Mouse (Mus musculus) lung, embryonic 15.5 days (tissue): ENCODE measurements around the gene S1pr3. TPM values are rescaled to one million over a fixed set of nuclear protein-coding genes. Genes with fewer than 3 reads are reported as not detected.
A peak's percentile ranks its signal among the peaks of the same experiment; 100 is the strongest.

Experiments used
- ATAC-seq: fragments of 200-750 bp; cut with Nextera tagmentation; 2 replicates; pipeline ENCODE4 v1.8.0; 2017; ENCODE audit warnings: moderate number of reproducible peaks, borderline replicate concordance; ENCODE audit not compliant: low FRiP score, low TSS enrichment; ENCODE audit errors: extremely low read depth
- H3K27ac ChIP-seq: fragments of 300-500 bp; sonication (generic); 2 replicates; pipeline ENCODE4 v1.5.1; 2015; ENCODE audit warnings: moderate library complexity, mild to moderate bottlenecking, inconsistent platforms
- H3K27me3 ChIP-seq: fragments of 300-500 bp; sonication (generic); 2 replicates; pipeline ENCODE4 v1.6.1; 2015; ENCODE audit warnings: inconsistent platforms
- H3K36me3 ChIP-seq: fragments of 300-500 bp; sonication (generic); 2 replicates; pipeline ENCODE4 v1.6.1; 2015; ENCODE audit warnings: inconsistent platforms
- H3K4me1 ChIP-seq: fragments of 300-500 bp; sonication (generic); 2 replicates; pipeline ENCODE4 v1.6.1; 2015; ENCODE audit warnings: inconsistent platforms
- H3K4me2 ChIP-seq: fragments of 300-500 bp; sonication (generic); 2 replicates; pipeline ENCODE4 v1.6.1; 2015; ENCODE audit warnings: inconsistent platforms, mild to moderate bottlenecking, moderate library complexity
- H3K4me3 ChIP-seq: fragments of 300-500 bp; sonication (generic); 2 replicates; pipeline ENCODE4 v1.5.1; 2015; ENCODE audit warnings: mild to moderate bottlenecking, inconsistent platforms
- H3K9ac ChIP-seq: fragments of 300-500 bp; sonication (generic); 2 replicates; pipeline ENCODE4 v1.6.1; 2015; ENCODE audit warnings: inconsistent platforms
- H3K9me3 ChIP-seq: fragments of 300-500 bp; sonication (generic); 2 replicates; pipeline ENCODE4 v1.6.1; 2016; ENCODE audit warnings: inconsistent platforms
- WGBS: fragments of 180-500 bp; shearing (Covaris S2); methylation state at CpG from one replicate; pipeline ENCODE4 v1.1.7; 2015; 5-methylcytosine and 5-hydroxymethylcytosine counted together
- polyA plus RNA-seq: library from polyadenylated mRNA; unstranded; fragments of >200 nt; fragmentation: Nextera tagmentation; extraction: Ambion mirVana; gene quantifications from 2 replicates; pipeline ENCODE4 v1.2.1, GENCODE M21; 2015

The S1pr3 gene
- polyA plus RNA-seq, 1 experiment from 2014 or later = 115 TPM

DNA sequence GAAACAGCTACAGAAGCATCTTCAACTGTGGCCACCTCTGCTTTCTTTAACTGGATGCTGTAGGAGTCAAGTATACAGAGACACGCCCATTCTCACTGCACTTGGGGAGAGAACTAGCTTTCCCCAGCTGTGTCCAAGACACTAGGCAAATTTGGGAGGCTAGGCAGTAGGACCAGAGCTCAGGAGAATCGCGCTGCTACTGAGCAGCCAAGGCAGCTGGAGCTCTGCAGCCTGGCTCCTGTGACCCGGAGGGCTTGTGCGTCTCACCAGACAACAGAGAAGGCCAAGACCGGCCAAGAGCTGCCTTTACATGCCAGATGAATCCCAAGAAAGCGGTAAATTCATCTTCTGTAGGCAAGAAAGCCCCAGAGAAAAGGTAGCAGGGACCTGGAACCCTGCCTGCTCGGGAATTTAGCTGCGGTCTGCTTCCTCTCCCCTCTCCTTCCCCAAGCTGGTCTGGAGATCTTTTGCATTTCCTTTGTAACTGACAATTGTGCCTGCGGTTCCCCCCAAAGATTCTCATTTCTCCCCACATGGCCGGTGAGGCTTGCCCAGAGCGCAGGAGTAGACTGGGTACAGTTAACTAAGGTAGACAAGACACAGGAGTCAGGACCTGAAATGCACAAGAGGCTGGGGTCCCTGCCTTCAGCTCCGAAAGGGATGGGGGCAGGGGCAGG, 760 bp upstream of the S1pr3 start:
- Histone ChIP-seq H3K27ac (peak overlapping the region; percentile 68), H3K36me3 (no peaks in the 10 kb centered on the region), H3K4me1 (peaks cover 20% of the 10 kb centered on the region), H3K27me3 (0 out of 2 replicates have a peak, but pooled peaks cover 7% of the 10 kb centered on the region), H3K9ac (peak overlapping the region; percentile 70), H3K4me3 (peak overlapping the region; percentile 61), H3K4me2 (peak overlapping the region; percentile 70), H3K9me3 (no peaks in the 10 kb centered on the region)
- no peak for ATAC-seq
- 28% methylated on average over 13 of the region's 13 CpGs for WGBS

DNA sequence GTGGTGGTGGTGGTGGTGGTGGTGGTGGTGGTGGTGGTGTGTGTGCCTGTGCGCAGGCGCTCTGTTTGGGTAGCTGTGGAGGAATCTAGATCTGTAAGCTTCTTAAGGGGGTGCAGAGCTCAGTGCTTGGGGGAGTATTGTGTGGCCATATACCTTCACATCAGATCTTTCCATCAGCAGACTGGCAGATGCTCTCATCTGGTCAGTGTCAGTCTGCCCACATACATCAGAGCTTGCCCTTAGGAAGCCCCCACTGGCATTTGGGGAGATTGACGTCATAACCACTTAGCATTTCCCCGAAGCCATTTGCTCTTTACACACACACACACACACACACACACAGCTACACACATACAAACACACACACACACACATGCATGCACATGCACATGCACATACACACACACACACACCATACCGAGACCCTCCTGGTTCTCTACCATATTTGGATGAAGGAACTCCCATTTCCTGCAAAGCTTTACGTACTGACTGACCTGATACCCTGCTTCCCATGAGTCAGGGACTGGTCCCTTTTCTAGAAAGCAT, 1.6 kb downstream of the S1pr3 start:
- peak overlapping the region; percentile 61 for H3K4me3 ChIP-seq
- peaks cover 26% of the 10 kb centered on the region for H3K4me1 ChIP-seq
- H3K27ac ChIP-seq = peak overlapping the region; percentile 86
- peak overlapping the region; percentile 53 for H3K9ac ChIP-seq
- no peaks in the 10 kb centered on the region for H3K9me3 ChIP-seq
- no peak for ATAC-seq
- H3K27me3 ChIP-seq = 0 out of 2 replicates have a peak, but pooled peaks cover 7% of the 10 kb centered on the region
- H3K4me2 ChIP-seq = peak overlapping the region; percentile 70
- peaks cover 6% of the 10 kb centered on the region for H3K36me3 ChIP-seq
- 29% methylated on average over 6 of the region's 6 CpGs for WGBS

DNA sequence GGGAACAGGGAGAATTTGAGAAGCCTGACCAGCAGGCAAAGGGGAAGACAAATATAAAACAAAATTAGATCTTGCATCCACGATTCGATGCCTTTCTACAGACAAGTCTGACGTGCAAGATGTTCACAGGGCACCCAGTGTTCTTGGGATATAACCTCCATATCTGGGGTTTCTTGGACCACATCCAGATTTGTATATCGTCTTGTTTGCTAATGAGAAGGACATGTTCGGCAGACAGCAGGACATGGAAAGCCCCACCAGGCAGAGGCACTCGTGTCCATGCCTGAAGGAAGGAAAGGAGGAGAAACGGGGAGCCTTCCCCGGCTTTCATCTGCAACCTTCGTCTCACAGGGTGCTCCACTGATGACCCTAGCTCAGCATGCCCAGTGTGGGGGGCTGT, 2.8 kb downstream of the S1pr3 start:
- ATAC-seq = no peak
- Histone ChIP-seq H3K9ac (peak overlapping the region; percentile 53), H3K27me3 (0 out of 2 replicates have a peak, but pooled peaks cover 7% of the 10 kb centered on the region), H3K9me3 (no peaks in the 10 kb centered on the region), H3K4me2 (peak overlapping the region; percentile 70), H3K4me1 (peaks cover 34% of the 10 kb centered on the region), H3K4me3 (peak overlapping the region; percentile 61), H3K27ac (peak overlapping the region; percentile 86), H3K36me3 (peaks cover 15% of the 10 kb centered on the region)
- WGBS = 37% methylated on average over 9 of the region's 9 CpGs

DNA sequence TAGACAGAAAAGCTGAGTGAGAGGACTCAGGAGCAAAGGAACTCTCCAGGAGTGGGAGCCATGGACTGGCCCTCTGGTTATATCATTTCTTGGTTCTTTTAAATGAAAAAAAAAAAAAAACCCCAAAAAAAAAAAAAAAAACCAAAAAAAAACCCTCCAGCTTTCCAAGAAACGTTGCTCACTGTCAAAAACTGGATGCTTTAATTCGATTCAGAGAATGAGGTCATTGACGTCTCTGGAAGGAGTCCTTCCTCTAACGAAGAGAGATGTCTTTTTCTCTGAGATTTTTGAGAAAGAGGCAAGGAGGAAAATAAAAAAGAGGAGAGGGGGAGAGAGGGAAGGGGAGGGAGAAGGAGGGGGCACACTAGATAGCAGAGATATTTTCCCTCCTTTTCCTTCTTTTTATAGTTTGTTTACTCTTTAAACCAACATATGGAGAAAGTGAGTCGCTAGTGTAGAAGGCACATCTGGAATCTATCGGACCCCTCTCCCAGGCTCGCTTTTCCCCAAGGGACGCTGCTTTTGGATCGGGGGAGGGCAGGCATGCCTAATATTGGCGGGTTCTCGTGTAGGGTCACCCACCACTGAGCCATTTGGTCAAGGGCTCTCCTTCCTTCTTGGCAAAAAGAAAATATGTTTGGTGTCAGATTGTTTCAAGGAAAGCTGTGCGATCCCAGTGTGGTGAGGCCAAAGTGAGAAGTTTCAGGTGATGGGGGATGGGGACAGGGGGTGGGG, 3.4 kb downstream of the S1pr3 start:
- peaks cover 40% of the 10 kb centered on the region for H3K4me1 ChIP-seq
- peak overlapping the region; percentile 53 for H3K9ac ChIP-seq
- no peak for ATAC-seq
- 25% methylated on average over 12 of the region's 12 CpGs for whole genome bisulfite sequencing
- H3K36me3 ChIP-seq = peaks cover 15% of the 10 kb centered on the region
- peak overlapping the region; percentile 86 for H3K27ac ChIP-seq
- 0 out of 2 replicates have a peak, but pooled peaks cover 7% of the 10 kb centered on the region for H3K27me3 ChIP-seq
- peak overlapping the region; percentile 61 for H3K4me3 ChIP-seq
- H3K9me3 ChIP-seq = no peaks in the 10 kb centered on the region
- peak overlapping the region; percentile 70 for H3K4me2 ChIP-seq

DNA sequence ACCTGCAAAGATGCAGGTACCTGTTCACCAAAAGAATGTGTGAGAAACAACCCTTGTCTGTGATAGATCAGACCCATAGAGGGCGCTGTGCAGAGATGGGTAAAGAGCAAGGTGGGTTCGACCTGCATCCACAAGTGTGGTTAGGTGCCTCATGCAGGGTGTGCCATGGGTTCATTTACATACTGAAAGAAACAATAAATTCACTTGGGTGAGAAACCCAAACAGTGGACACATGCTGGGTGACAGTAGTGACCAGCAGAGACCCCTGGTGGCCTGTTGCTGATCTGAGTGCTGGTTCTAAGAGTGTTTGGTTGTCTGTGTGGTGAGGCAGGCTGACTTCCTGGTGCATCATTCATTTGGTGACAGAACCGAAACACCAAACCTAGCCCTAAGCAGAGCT, 5.0 kb downstream of the S1pr3 start:
- WGBS = 53% methylated on average over 3 of the region's 3 CpGs
- Histone ChIP-seq H3K27me3 (no peaks in the 10 kb centered on the region), H3K4me1 (peaks cover 43% of the 10 kb centered on the region), H3K27ac (no peak overlapping the region), H3K9ac (no peak overlapping the region), H3K4me2 (peak overlapping the region; percentile 70), H3K9me3 (no peaks in the 10 kb centered on the region), H3K36me3 (peaks cover 15% of the 10 kb centered on the region), H3K4me3 (no peak overlapping the region)
- no peak for ATAC-seq

DNA sequence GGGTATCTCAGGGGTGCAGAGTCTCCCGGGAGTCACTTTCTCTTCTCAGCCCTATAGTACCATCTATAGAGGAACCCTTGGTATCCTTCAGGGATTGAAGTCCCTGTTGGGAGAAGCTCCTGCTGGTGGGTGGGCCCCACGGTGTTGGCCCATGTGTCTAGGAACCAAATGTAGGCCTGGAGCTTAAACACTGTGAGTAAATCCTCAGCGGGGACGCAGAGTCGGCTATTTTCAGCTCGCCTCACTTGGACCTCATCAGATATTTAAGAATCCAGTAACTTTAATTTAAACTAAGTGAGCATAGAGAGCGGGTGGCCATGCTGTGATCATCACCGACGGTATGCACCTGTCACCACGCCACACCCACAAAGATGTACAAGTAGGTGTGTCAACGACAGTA, 8.3 kb downstream of the S1pr3 start:
- no peak overlapping the region for H3K9ac ChIP-seq
- H3K4me3 ChIP-seq = no peak overlapping the region
- no peaks in the 10 kb centered on the region for H3K9me3 ChIP-seq
- peaks cover 43% of the 10 kb centered on the region for H3K36me3 ChIP-seq
- no peak for ATAC-seq
- no peak overlapping the region for H3K27ac ChIP-seq
- no peak overlapping the region for H3K4me2 ChIP-seq
- WGBS = 59% methylated on average over 11 of the region's 11 CpGs
- no peaks in the 10 kb centered on the region for H3K27me3 ChIP-seq
- peaks cover 43% of the 10 kb centered on the region for H3K4me1 ChIP-seq

DNA sequence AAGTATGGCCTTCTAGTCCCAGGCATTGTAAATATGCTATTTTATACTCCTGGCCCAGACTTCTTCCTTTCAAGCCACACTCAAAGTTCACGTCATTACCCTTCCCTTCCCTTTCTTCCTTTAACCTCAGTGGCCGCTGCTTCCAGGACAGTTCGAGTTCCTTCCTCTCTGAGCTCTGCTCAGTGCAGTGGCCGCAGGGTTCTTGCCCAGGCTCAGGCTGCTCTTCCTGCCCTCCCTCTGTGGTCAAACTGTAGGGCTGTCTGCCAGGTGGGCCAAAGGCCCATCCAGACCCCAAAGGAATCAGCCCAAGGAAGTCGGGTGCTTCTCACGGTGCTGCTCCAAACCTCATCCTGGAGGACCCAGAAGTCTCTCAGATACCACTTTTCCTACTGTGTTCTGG, 9.4 kb downstream of the S1pr3 start:
- Histone ChIP-seq H3K27ac (peak overlapping the region; percentile 48), H3K4me3 (no peak overlapping the region), H3K4me1 (peaks cover 38% of the 10 kb centered on the region), H3K9ac (peak overlapping the region; percentile 25), H3K36me3 (peaks cover 47% of the 10 kb centered on the region), H3K4me2 (peak overlapping the region; percentile 32; the same call in 1 of the 2 replicates), H3K9me3 (no peaks in the 10 kb centered on the region), H3K27me3 (no peaks in the 10 kb centered on the region)
- 39% methylated on average over 6 of the region's 6 CpGs for WGBS
- no peak for ATAC-seq

DNA sequence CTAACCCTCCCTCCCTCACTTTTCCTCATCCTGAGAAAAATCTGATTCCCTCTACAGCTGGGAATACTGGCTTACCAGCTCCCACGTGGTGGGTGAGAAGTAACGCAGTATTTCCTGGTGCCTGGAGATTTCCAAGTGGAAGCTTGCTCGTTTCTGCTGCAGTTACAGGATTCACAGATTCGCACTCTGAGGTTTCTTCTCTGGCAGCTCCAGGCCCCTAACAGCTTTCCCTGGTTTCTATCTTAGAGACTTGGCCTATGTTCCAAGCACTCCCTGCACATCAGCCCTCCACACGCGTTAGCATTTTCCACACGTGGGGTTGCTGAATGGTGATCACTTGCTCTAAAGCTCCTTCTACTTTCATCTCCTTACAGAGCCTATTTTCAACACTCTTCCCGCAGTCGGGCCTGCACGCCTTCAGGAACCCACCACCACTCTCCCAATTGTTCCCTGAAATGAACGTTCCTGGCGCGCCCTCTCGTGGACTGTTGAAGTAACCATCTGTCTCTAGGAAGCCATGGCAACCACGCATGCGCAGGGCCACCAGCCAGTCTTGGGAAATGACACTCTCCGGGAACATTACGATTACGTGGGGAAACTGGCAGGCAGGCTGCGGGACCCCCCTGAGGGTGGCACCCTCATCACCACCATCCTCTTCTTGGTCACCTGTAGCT, 10.0 kb downstream of the S1pr3 start:
- Histone ChIP-seq H3K9ac (peak overlapping the region; percentile 25; the same call in 1 of the 2 replicates), H3K9me3 (no peaks in the 10 kb centered on the region), H3K4me2 (peak overlapping the region; percentile 34), H3K4me3 (no peak overlapping the region), H3K4me1 (peaks cover 32% of the 10 kb centered on the region), H3K27ac (peak overlapping the region; percentile 48), H3K27me3 (no peaks in the 10 kb centered on the region), H3K36me3 (peaks cover 51% of the 10 kb centered on the region)
- ATAC-seq = peak; percentile 56; the same call in 1 of the 2 replicates
- WGBS = 4% methylated on average over 20 of the region's 20 CpGs

DNA sequence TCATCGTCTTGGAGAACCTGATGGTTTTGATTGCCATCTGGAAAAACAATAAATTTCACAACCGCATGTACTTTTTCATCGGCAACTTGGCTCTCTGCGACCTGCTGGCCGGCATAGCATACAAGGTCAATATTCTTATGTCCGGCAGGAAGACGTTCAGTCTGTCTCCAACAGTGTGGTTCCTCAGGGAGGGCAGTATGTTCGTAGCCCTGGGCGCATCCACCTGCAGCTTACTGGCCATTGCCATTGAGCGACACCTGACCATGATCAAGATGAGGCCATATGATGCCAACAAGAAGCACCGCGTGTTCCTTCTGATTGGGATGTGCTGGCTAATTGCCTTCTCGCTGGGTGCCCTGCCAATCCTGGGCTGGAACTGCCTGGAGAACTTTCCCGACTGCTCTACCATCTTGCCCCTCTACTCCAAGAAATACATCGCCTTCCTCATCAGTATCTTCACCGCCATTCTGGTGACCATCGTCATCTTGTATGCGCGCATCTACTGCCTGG, 10.6 kb downstream of the S1pr3 start:
- WGBS = 72% methylated on average over 19 of the region's 19 CpGs
- H3K4me2 ChIP-seq = peak overlapping the region; percentile 34; the same call in 1 of the 2 replicates
- H3K9me3 ChIP-seq = no peaks in the 10 kb centered on the region
- H3K36me3 ChIP-seq = peaks cover 51% of the 10 kb centered on the region
- no peak overlapping the region for H3K4me3 ChIP-seq
- no peak overlapping the region for H3K9ac ChIP-seq
- peaks cover 30% of the 10 kb centered on the region for H3K4me1 ChIP-seq
- H3K27ac ChIP-seq = no peak overlapping the region
- H3K27me3 ChIP-seq = no peaks in the 10 kb centered on the region
- ATAC-seq = no peak

DNA sequence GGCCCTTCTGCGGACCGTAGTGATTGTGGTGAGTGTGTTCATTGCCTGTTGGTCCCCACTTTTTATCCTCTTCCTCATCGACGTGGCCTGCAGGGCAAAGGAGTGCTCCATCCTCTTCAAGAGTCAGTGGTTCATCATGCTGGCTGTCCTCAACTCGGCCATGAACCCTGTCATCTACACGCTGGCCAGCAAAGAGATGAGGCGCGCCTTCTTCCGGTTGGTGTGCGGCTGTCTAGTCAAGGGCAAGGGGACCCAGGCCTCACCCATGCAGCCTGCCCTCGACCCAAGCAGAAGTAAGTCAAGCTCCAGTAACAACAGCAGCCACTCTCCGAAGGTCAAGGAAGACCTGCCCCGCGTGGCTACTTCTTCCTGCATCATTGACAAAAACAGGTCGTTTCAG, 11.1 kb downstream of the S1pr3 start:
- ATAC-seq = no peak
- 88% methylated on average over 15 of the region's 15 CpGs for WGBS

DNA sequence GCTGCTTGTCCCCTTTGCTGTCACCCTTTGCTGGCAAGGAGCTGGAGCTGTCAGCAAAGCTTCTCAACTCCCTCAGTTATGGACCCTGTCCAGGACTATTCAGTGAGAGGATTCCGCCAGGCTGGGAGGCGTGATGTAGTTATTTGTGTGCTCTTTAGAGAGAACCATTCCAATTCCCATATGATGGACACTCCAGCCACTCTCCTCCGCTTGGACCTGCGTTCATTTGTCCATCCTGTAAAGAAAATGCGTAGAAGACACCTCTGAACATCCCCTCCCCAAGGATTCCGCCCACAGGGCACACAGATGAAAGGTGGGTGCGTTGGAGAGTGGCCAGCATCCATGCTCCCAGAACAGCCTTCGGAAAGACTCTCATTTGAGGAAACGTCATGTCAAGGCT, 12.4 kb downstream of the S1pr3 start:
- no peaks in the 10 kb centered on the region for H3K9me3 ChIP-seq
- H3K27ac ChIP-seq = no peak overlapping the region
- peaks cover 26% of the 10 kb centered on the region for H3K4me1 ChIP-seq
- H3K27me3 ChIP-seq = no peaks in the 10 kb centered on the region
- H3K9ac ChIP-seq = no peak overlapping the region
- 74% methylated on average over 9 of the region's 9 CpGs for WGBS
- no peak for ATAC-seq
- H3K36me3 ChIP-seq = peaks cover 39% of the 10 kb centered on the region
- H3K4me3 ChIP-seq = no peak overlapping the region
- no peak overlapping the region for H3K4me2 ChIP-seq

More for the DNA sequence above, 11.1 kb downstream of the S1pr3 start:
- no peaks in the 10 kb centered on the region for H3K27me3 ChIP-seq
- peaks cover 30% of the 10 kb centered on the region for H3K4me1 ChIP-seq
- H3K4me2 ChIP-seq = no peak overlapping the region
- H3K36me3 ChIP-seq = peaks cover 50% of the 10 kb centered on the region
- no peak overlapping the region for H3K9ac ChIP-seq
- H3K4me3 ChIP-seq = no peak overlapping the region
- H3K27ac ChIP-seq = no peak overlapping the region
- H3K9me3 ChIP-seq = no peaks in the 10 kb centered on the region
